Mouse (Mus musculus): ENCODE results near the gene Fbrsl1. TPM values are rescaled to one million over a fixed set of nuclear protein-coding genes. Genes with fewer than 3 reads are reported as not detected.

Fbrsl1 gene
- polyA plus RNA-seq, 2 experiments = 20.8 to 49.8 TPM

DNA sequence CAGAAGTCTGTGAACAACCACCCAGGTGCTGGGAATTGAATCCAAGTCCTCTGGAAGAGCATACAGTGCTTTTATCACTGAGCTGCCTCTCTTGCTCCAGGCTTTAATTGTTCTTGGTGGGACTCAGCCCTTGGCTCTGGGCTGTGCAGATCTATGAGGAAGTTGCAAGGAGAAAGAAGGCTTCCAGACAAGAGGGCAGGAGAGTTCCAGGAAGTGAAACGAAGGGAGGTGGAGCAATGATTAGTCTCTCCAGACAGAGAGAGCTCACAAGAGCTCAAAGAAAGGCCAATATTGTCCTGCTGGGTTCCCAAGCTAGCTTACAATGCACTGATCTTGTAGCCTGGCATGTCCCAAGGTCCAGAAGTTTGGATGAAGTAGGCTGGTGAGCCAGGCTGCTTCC is 27.4 kb downstream of the Fbrsl1 start:
- DNase-seq (ENCODE audit: low spot score) = no peak
- Histone ChIP-seq H3K27ac (replicated peaks; ENCODE audit: low read depth, low read length) (no peak overlapping the region), H3K4me2 (replicated peaks; ENCODE audit: low read depth, low read length, severe bottlenecking) (no peak overlapping the region), H3K9me3 (ENCODE audit: control insufficient read depth, low read length) (no peaks in the 10 kb centered on the region), H3K9ac (ENCODE audit: low read depth, low read length, severe bottlenecking) (no peak overlapping the region), H3K4me3 (replicated peaks; ENCODE audit: low read length) (no peak overlapping the region), H3K36me3 (ENCODE audit: control insufficient read depth, insufficient read depth, low read length) (no peaks in the 10 kb centered on the region), H3K4me1 (ENCODE audit: control insufficient read depth, insufficient read depth, low read length) (peaks cover 2% of the 10 kb centered on the region), H3K27me3 (ENCODE audit: control insufficient read depth, insufficient read depth, low read length) (no peaks in the 10 kb centered on the region)
- WGBS = 79% methylated on average over 1 of the region's 1 CpGs
- ATAC-seq (ENCODE audit: low FRiP score, low read depth) = no peak
- TF ChIP-seq POLR2A (IDR thresholded peaks at IDR 0.05; ENCODE audit: borderline replicate concordance, extremely low read depth, insufficient read depth, insufficient read length) = no peak

DNA sequence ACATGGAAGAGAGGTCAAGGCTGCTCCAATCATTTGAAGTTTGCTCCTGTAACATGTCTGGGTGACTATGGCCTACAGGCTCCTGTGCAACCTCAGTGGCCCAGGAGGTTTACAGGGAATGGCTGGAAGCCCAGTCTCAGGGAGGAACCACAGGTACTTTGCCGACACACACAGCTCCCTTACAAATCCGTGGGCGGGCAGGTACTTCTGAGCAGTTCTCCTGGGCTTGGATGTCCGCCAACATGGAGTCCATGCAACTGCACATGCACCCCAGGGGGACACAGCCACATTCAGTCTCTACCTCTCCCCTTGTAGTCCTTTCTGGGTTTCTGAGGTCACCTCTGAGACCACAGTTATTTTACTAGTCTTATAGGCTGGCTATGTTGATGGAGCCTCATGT is 28.1 kb downstream of the Fbrsl1 start:
- no peak for DNase-seq (ENCODE audit: low spot score)
- no peaks in the 10 kb centered on the region for H3K9me3 ChIP-seq (ENCODE audit: control insufficient read depth, low read length)
- no peak overlapping the region for H3K27ac ChIP-seq (replicated peaks; ENCODE audit: low read depth, low read length)
- H3K9ac ChIP-seq (ENCODE audit: low read depth, low read length, severe bottlenecking) = no peak overlapping the region
- 56% methylated on average over 4 of the region's 4 CpGs for WGBS
- TF ChIP-seq POLR2A (IDR thresholded peaks at IDR 0.05; ENCODE audit: borderline replicate concordance, extremely low read depth, insufficient read depth, insufficient read length) = no peak
- H3K27me3 ChIP-seq (ENCODE audit: control insufficient read depth, insufficient read depth, low read length) = no peaks in the 10 kb centered on the region
- ATAC-seq (ENCODE audit: low FRiP score, low read depth) = no peak
- peaks cover 9% of the 10 kb centered on the region for H3K4me1 ChIP-seq (ENCODE audit: control insufficient read depth, insufficient read depth, low read length)
- no peaks in the 10 kb centered on the region for H3K36me3 ChIP-seq (ENCODE audit: control insufficient read depth, insufficient read depth, low read length)
- H3K4me3 ChIP-seq (replicated peaks; ENCODE audit: low read length) = no peak overlapping the region
- no peak overlapping the region for H3K4me2 ChIP-seq (replicated peaks; ENCODE audit: low read depth, low read length, severe bottlenecking)

- Histone ChIP-seq H3K4me2 (replicated peaks; ENCODE audit: low read depth, low read length, severe bottlenecking) (no peak overlapping the region), H3K9me3 (ENCODE audit: control insufficient read depth, low read length) (no peaks in the 10 kb centered on the region), H3K36me3 (ENCODE audit: control insufficient read depth, insufficient read depth, low read length) (no peaks in the 10 kb centered on the region), H3K27ac (replicated peaks; ENCODE audit: low read depth, low read length) (no peak overlapping the region), H3K4me1 (ENCODE audit: control insufficient read depth, insufficient read depth, low read length) (peaks cover 15% of the 10 kb centered on the region), H3K9ac (ENCODE audit: low read depth, low read length, severe bottlenecking) (no peak overlapping the region), H3K27me3 (ENCODE audit: control insufficient read depth, insufficient read depth, low read length) (no peaks in the 10 kb centered on the region), H3K4me3 (replicated peaks; ENCODE audit: low read length) (no peak overlapping the region)
- no peak for ATAC-seq (ENCODE audit: low FRiP score, low read depth)
- no peak for TF ChIP-seq POLR2A (IDR thresholded peaks at IDR 0.05; ENCODE audit: borderline replicate concordance, extremely low read depth, insufficient read depth, insufficient read length)
- WGBS = 89% methylated on average over 1 of the region's 1 CpGs
- DNase-seq (ENCODE audit: low spot score) = no peak
These were observed 29.8 kb downstream of the Fbrsl1 start for GRCm38 (mm10) chr5:110418523-110418911.

GRCm38 (mm10) chr5:110417756-110418522 is 30.4 kb downstream of the Fbrsl1 start:
- H3K4me3 ChIP-seq (replicated peaks; ENCODE audit: low read length) = no peak overlapping the region
- no peak overlapping the region for H3K4me2 ChIP-seq (replicated peaks; ENCODE audit: low read depth, low read length, severe bottlenecking)
- H3K4me1 ChIP-seq (ENCODE audit: control insufficient read depth, insufficient read depth, low read length) = peaks cover 15% of the 10 kb centered on the region
- no peak overlapping the region for H3K27ac ChIP-seq (replicated peaks; ENCODE audit: low read depth, low read length)
- no peaks in the 10 kb centered on the region for H3K36me3 ChIP-seq (ENCODE audit: control insufficient read depth, insufficient read depth, low read length)
- 49% methylated on average over 14 of the region's 14 CpGs for WGBS
- H3K9me3 ChIP-seq (ENCODE audit: control insufficient read depth, low read length) = no peaks in the 10 kb centered on the region
- no peak overlapping the region for H3K9ac ChIP-seq (ENCODE audit: low read depth, low read length, severe bottlenecking)
- TF ChIP-seq POLR2A (IDR thresholded peaks at IDR 0.05; ENCODE audit: borderline replicate concordance, extremely low read depth, insufficient read depth, insufficient read length) = no peak
- no peaks in the 10 kb centered on the region for H3K27me3 ChIP-seq (ENCODE audit: control insufficient read depth, insufficient read depth, low read length)
- DNase-seq (ENCODE audit: low spot score) (no peak), ATAC-seq (ENCODE audit: low FRiP score, low read depth) (no peak)

GRCm38 (mm10) chr5:110416825-110417401 is 31.4 kb downstream of the Fbrsl1 start:
- DNase-seq (ENCODE audit: low spot score) = no peak
- Histone ChIP-seq H3K9ac (ENCODE audit: low read depth, low read length, severe bottlenecking) (no peak overlapping the region), H3K36me3 (ENCODE audit: control insufficient read depth, insufficient read depth, low read length) (no peaks in the 10 kb centered on the region), H3K4me2 (replicated peaks; ENCODE audit: low read depth, low read length, severe bottlenecking) (no peak overlapping the region), H3K4me1 (ENCODE audit: control insufficient read depth, insufficient read depth, low read length) (peaks cover 15% of the 10 kb centered on the region), H3K4me3 (replicated peaks; ENCODE audit: low read length) (no peak overlapping the region), H3K27ac (replicated peaks; ENCODE audit: low read depth, low read length) (no peak overlapping the region), H3K27me3 (ENCODE audit: control insufficient read depth, insufficient read depth, low read length) (no peaks in the 10 kb centered on the region), H3K9me3 (ENCODE audit: control insufficient read depth, low read length) (no peaks in the 10 kb centered on the region)
- no peak for TF ChIP-seq POLR2A (IDR thresholded peaks at IDR 0.05; ENCODE audit: borderline replicate concordance, extremely low read depth, insufficient read depth, insufficient read length)
- WGBS = 14% methylated on average over 7 of the region's 7 CpGs
- ATAC-seq (ENCODE audit: low FRiP score, low read depth) = no peak

Data from limb, embryonic 14.5 days (tissue).